Mouse (Mus musculus) ES-Bruce4 (cell line): ENCODE measurements around the gene Zfp811. TPM values are rescaled to one million over a fixed set of nuclear protein-coding genes. Genes with fewer than 3 reads are reported as not detected.

ENCODE experiments used
- H3K27ac ChIP-seq: 2 replicates; pipeline ENCODE4 v1.5.1; 2012; ENCODE audit warnings: low read length, inconsistent platforms; ENCODE audit not compliant: insufficient read depth
- H3K27me3 ChIP-seq: 2 replicates; pipeline ENCODE4 v1.6.1; 2012; ENCODE audit warnings: mild to moderate bottlenecking, low read length, inconsistent platforms; ENCODE audit not compliant: control insufficient read depth, poor library complexity, insufficient read depth, severe bottlenecking
- H3K36me3 ChIP-seq: 2 replicates; pipeline ENCODE4 v1.6.1; 2012; ENCODE audit warnings: inconsistent platforms, mild to moderate bottlenecking, low read length, moderate library complexity; ENCODE audit not compliant: control insufficient read depth, poor library complexity, insufficient read depth, severe bottlenecking
- H3K4me1 ChIP-seq: one replicate; pipeline ENCODE4 v1.8.1; 2011; ENCODE audit warnings: low read length; ENCODE audit not compliant: control insufficient read depth, insufficient read depth
- H3K4me3 ChIP-seq: 2 replicates; pipeline ENCODE4 v1.5.1; 2011; ENCODE audit warnings: low read depth, mild to moderate bottlenecking, low read length
- H3K9ac ChIP-seq: 2 replicates; pipeline ENCODE4 v1.6.1; 2012; ENCODE audit warnings: low read depth, mild to moderate bottlenecking, inconsistent platforms; ENCODE audit not compliant: poor library complexity, severe bottlenecking
- H3K9me3 ChIP-seq: replicated peaks from 2 replicates; pipeline ENCODE4 v1.6.1; 2012; ENCODE audit warnings: mild to moderate bottlenecking, low read length, inconsistent platforms; ENCODE audit not compliant: control insufficient read depth, poor library complexity, insufficient read depth, severe bottlenecking
- CTCF ChIP-seq: IDR thresholded peaks from one replicate; pipeline ENCODE4 v1.8.1; 2011; ENCODE audit warnings: low read depth, low read length
- EP300 ChIP-seq: IDR thresholded peaks from 2 replicates; pipeline ENCODE4 v1.6.1; 2011; ENCODE audit warnings: low read depth, low read length; ENCODE audit not compliant: insufficient read depth
- POLR2A ChIP-seq: IDR thresholded peaks from one replicate; pipeline ENCODE4 v1.8.1; 2011; ENCODE audit warnings: low read length; ENCODE audit not compliant: insufficient read depth
- polyA plus RNA-seq: library from polyadenylated mRNA; stranded (reverse); fragments of >200 nt; gene quantifications from 2 replicates; pipeline ENCODE4 v1.2.4, GENCODE M21; 2011; ENCODE audit warnings: low read depth; ENCODE audit not compliant: missing spikeins, insufficient read depth, insufficient read length

Gene Zfp811
- polyA plus RNA-seq, 1 experiment: 8.4 TPM

GRCm38 (mm10) chr17:32777564-32777963 is 32.2 kb downstream of the Zfp811 start:
- Histone ChIP-seq H3K9me3 (no peaks in the 10 kb centered on the region), H3K4me3 (no peak overlapping the region), H3K4me1 (no peaks in the 10 kb centered on the region), H3K27me3 (no peaks in the 10 kb centered on the region), H3K9ac (no peak overlapping the region), H3K36me3 (peaks cover 66% of the 10 kb centered on the region), H3K27ac (no peak overlapping the region)
- TF ChIP-seq CTCF: no peak
- TF ChIP-seq EP300: no peak
- no peak for TF ChIP-seq POLR2A

GRCm38 (mm10) chr17:32771213-32771612 is 38.5 kb downstream of the Zfp811 start:
- Histone ChIP-seq H3K27me3 (no peaks in the 10 kb centered on the region), H3K4me1 (no peaks in the 10 kb centered on the region), H3K9me3 (no peaks in the 10 kb centered on the region), H3K9ac (no peak overlapping the region), H3K36me3 (peaks cover 47% of the 10 kb centered on the region), H3K4me3 (no peak overlapping the region), H3K27ac (no peak overlapping the region)
- no peak for TF ChIP-seq POLR2A

GRCm38 (mm10) chr17:32766422-32766821 is 43.3 kb downstream of the Zfp811 start:
- Histone ChIP-seq H3K9ac (no peak overlapping the region), H3K27ac (no peak overlapping the region), H3K36me3 (peaks cover 19% of the 10 kb centered on the region), H3K27me3 (no peaks in the 10 kb centered on the region), H3K4me1 (no peaks in the 10 kb centered on the region), H3K4me3 (no peak overlapping the region), H3K9me3 (peaks cover 19% of the 10 kb centered on the region)
- TF ChIP-seq POLR2A: no peak
- TF ChIP-seq EP300: no peak
- TF ChIP-seq CTCF: no peak

- Histone ChIP-seq H3K9me3 (no peaks in the 10 kb centered on the region), H3K27me3 (no peaks in the 10 kb centered on the region), H3K4me1 (no peaks in the 10 kb centered on the region), H3K9ac (no peak overlapping the region), H3K27ac (no peak overlapping the region), H3K4me3 (no peak overlapping the region), H3K36me3 (no peaks in the 10 kb centered on the region)
- TF ChIP-seq EP300: no peak
- no peak for TF ChIP-seq CTCF
- TF ChIP-seq POLR2A: no peak
Observed at GRCm38 (mm10) chr17:32757331-32757730, 52.4 kb downstream of the Zfp811 start.

GRCm38 (mm10) chr17:32753634-32754033 is 56.1 kb downstream of the Zfp811 start:
- H3K4me3 ChIP-seq: no peak overlapping the region
- H3K27me3 ChIP-seq: no peaks in the 10 kb centered on the region
- H3K4me1 ChIP-seq: no peaks in the 10 kb centered on the region
- TF ChIP-seq EP300 (no peak), CTCF (peak; percentile 52)
- no peaks in the 10 kb centered on the region for H3K9me3 ChIP-seq
- no peak overlapping the region for H3K27ac ChIP-seq
- no peak overlapping the region for H3K9ac ChIP-seq
- no peaks in the 10 kb centered on the region for H3K36me3 ChIP-seq

- H3K36me3 ChIP-seq: no peaks in the 10 kb centered on the region
- TF ChIP-seq EP300 (no peak), CTCF (no peak), POLR2A (no peak)
- no peak overlapping the region for H3K4me3 ChIP-seq
- no peaks in the 10 kb centered on the region for H3K4me1 ChIP-seq
- no peaks in the 10 kb centered on the region for H3K9me3 ChIP-seq
- H3K27me3 ChIP-seq: no peaks in the 10 kb centered on the region
- H3K9ac ChIP-seq: no peak overlapping the region
- no peak overlapping the region for H3K27ac ChIP-seq
Observed at GRCm38 (mm10) chr17:32752813-32753360, 56.8 kb downstream of the Zfp811 start.
